Mouse (Mus musculus) MEL (cell line): ENCODE data around the gene Tex2. TPM values are rescaled to one million over a fixed set of nuclear protein-coding genes. Genes with fewer than 3 reads are reported as not detected.

ENCODE experiments used
- DNase-seq: peaks from one replicate; pipeline ENCODE4 v3.0.0; 2011; ENCODE audit warnings: low read depth, low spot score
- H3K27ac ChIP-seq: 2 replicates; pipeline ENCODE4 v1.5.1; 2012; ENCODE audit warnings: low read depth, mild to moderate bottlenecking, control low read depth, low read length, moderate library complexity; ENCODE audit not compliant: control insufficient read depth
- H3K27me3 ChIP-seq, 2 experiments: fragments of 150-350 bp in 1 of 2; sonication (generic) in 1 of 2; 2 replicates each; pipeline ENCODE4 v1.6.1; 2012; ENCODE audit warnings: low read length in 2 of 2, mild to moderate bottlenecking in 2 of 2, improper control_type of control experiment in 1 of 2, moderate library complexity in 1 of 2; ENCODE audit not compliant: insufficient read depth in 2 of 2, control insufficient read depth in 1 of 2
- H3K36me3 ChIP-seq, 2 experiments: 2 replicates each; pipeline ENCODE4 v1.6.1; 2012 to 2014; ENCODE audit warnings: low read length in 2 of 2, improper control_type of control experiment in 1 of 2, inconsistent platforms in 1 of 2, mild to moderate bottlenecking in 1 of 2; ENCODE audit not compliant: insufficient read depth in 2 of 2, control insufficient read depth in 1 of 2
- H3K4me1 ChIP-seq, 2 experiments: fragments of 150-350 bp in 1 of 2; sonication (generic) in 1 of 2; 2 replicates each; pipeline ENCODE4 v1.6.1; 2012; ENCODE audit warnings: low read length in 2 of 2, improper control_type of control experiment in 1 of 2, mild to moderate bottlenecking in 1 of 2; ENCODE audit not compliant: insufficient read depth in 2 of 2, control insufficient read depth in 1 of 2
- H3K4me3 ChIP-seq, 2 experiments: fragments of 150-350 bp in 1 of 2; sonication (generic) in 1 of 2; 2 replicates each; pipeline ENCODE4 v1.5.1; 2012; ENCODE audit warnings: low read depth in 2 of 2, low read length in 2 of 2, mild to moderate bottlenecking in 2 of 2, moderate library complexity in 2 of 2, control low read depth in 1 of 2, improper control_type of control experiment in 1 of 2; ENCODE audit not compliant: control insufficient read depth in 1 of 2, insufficient read depth in 1 of 2
- H3K79me2 ChIP-seq: 2 replicates; pipeline ENCODE4 v1.6.1; 2012; ENCODE audit warnings: mild to moderate bottlenecking, low read length, moderate library complexity; ENCODE audit not compliant: control insufficient read depth, poor library complexity, insufficient read depth
- H3K9ac ChIP-seq: 2 replicates; pipeline ENCODE4 v1.6.1; 2012; ENCODE audit warnings: low read depth, mild to moderate bottlenecking, control low read depth, low read length, moderate library complexity; ENCODE audit not compliant: control insufficient read depth, poor library complexity, severe bottlenecking
- H3K9me3 ChIP-seq: fragments of 150-350 bp; sonication (generic); replicated peaks from 2 replicates; pipeline ENCODE4 v1.6.1; 2012; ENCODE audit warnings: mild to moderate bottlenecking, low read length, improper control_type of control experiment, moderate library complexity; ENCODE audit not compliant: insufficient read depth
- CHD2 ChIP-seq: IDR thresholded peaks from 2 replicates; pipeline ENCODE4 v1.6.1; 2011; ENCODE audit warnings: low read length, improper control_type of control experiment
- ELF1 ChIP-seq: IDR thresholded peaks from 2 replicates; pipeline ENCODE4 v1.6.1; 2014; ENCODE audit warnings: low read depth, mild to moderate bottlenecking, inconsistent platforms, low read length, improper control_type of control experiment, moderate library complexity
- EP300 ChIP-seq, 2 experiments: IDR thresholded peaks; 2 replicates each; pipeline ENCODE4 v1.6.1; 2011; ENCODE audit warnings: improper control_type of control experiment in 2 of 2, low read length in 2 of 2, low read depth in 1 of 2, mild to moderate bottlenecking in 1 of 2
- ETS1 ChIP-seq: IDR thresholded peaks from 2 replicates; pipeline ENCODE4 v1.6.1; 2012; ENCODE audit warnings: low read depth, mild to moderate bottlenecking, inconsistent platforms, low read length, improper control_type of control experiment, moderate library complexity
- GATA1 ChIP-seq: IDR thresholded peaks from 2 replicates; pipeline ENCODE4 v1.6.1; 2011; ENCODE audit warnings: low read depth, low read length, improper control_type of control experiment
- HCFC1 ChIP-seq: IDR thresholded peaks from 2 replicates; pipeline ENCODE4 v1.6.1; 2012; ENCODE audit warnings: low read depth, mild to moderate bottlenecking, inconsistent platforms, low read length, improper control_type of control experiment, moderate library complexity
- JUND ChIP-seq: IDR thresholded peaks from 2 replicates; pipeline ENCODE4 v1.6.1; 2011; ENCODE audit warnings: low read depth, mild to moderate bottlenecking, improper control_type of control experiment, low read length
- KAT2A ChIP-seq: conservative IDR thresholded peaks from 2 replicates; pipeline ENCODE4 v1.6.1; 2012; ENCODE audit warnings: low read depth, low read length, improper control_type of control experiment, inconsistent platforms
- MAFK ChIP-seq: IDR thresholded peaks from 2 replicates; pipeline ENCODE4 v1.6.1; 2011; ENCODE audit warnings: low read depth, mild to moderate bottlenecking, low read length, improper control_type of control experiment, borderline replicate concordance
- MAZ ChIP-seq: IDR thresholded peaks from 2 replicates; pipeline ENCODE4 v1.6.1; 2012; ENCODE audit warnings: low read depth, mild to moderate bottlenecking, inconsistent platforms, low read length, improper control_type of control experiment
- MEF2A ChIP-seq: IDR thresholded peaks from 2 replicates; pipeline ENCODE4 v1.6.1; 2014; ENCODE audit warnings: low read depth, mild to moderate bottlenecking, inconsistent platforms, low read length, improper control_type of control experiment; ENCODE audit not compliant: poor library complexity, insufficient replicate concordance, severe bottlenecking; ENCODE audit errors: extremely low read depth
- MXI1 ChIP-seq: IDR thresholded peaks from 2 replicates; pipeline ENCODE4 v1.6.1; 2011; ENCODE audit warnings: mild to moderate bottlenecking, low read depth, low read length, improper control_type of control experiment
- MYB ChIP-seq: IDR thresholded peaks from 2 replicates; pipeline ENCODE4 v1.6.1; 2011; ENCODE audit warnings: mild to moderate bottlenecking, low read depth, low read length, improper control_type of control experiment
- MYC ChIP-seq: IDR thresholded peaks from 2 replicates; pipeline ENCODE4 v1.6.1; 2011; ENCODE audit warnings: low read depth, mild to moderate bottlenecking, low read length, improper control_type of control experiment, moderate library complexity
- POLR2A ChIP-seq, 2 experiments: IDR thresholded peaks; 2 replicates each; pipeline ENCODE4 v1.6.1; 2011 to 2012; ENCODE audit warnings: low read length in 2 of 2, mild to moderate bottlenecking in 2 of 2, control low read depth in 1 of 2, improper control_type of control experiment in 1 of 2, low read depth in 1 of 2, moderate library complexity in 1 of 2; ENCODE audit not compliant: control insufficient read depth in 1 of 2, insufficient read depth in 1 of 2, poor library complexity in 1 of 2
- POLR2AphosphoS5 ChIP-seq: IDR thresholded peaks from 2 replicates; pipeline ENCODE4 v1.6.1; 2012; ENCODE audit warnings: low read depth, borderline replicate concordance, mild to moderate bottlenecking, inconsistent platforms, low read length, moderate library complexity, mixed read lengths
- RAD21 ChIP-seq: IDR thresholded peaks from 2 replicates; pipeline ENCODE4 v1.6.1; 2011; ENCODE audit warnings: mild to moderate bottlenecking, low read depth, low read length, improper control_type of control experiment
- RCOR1 ChIP-seq: IDR thresholded peaks from 2 replicates; pipeline ENCODE4 v1.6.1; 2012; ENCODE audit warnings: low read depth, mild to moderate bottlenecking, inconsistent platforms, low read length, improper control_type of control experiment
- SIN3A ChIP-seq: IDR thresholded peaks from 2 replicates; pipeline ENCODE4 v1.6.1; 2012; ENCODE audit warnings: low read length, improper control_type of control experiment, inconsistent platforms
- TAL1 ChIP-seq: IDR thresholded peaks from 2 replicates; pipeline ENCODE4 v1.6.1; 2012; ENCODE audit warnings: mild to moderate bottlenecking, inconsistent platforms, low read length, moderate library complexity, mixed read lengths
- TCF12 ChIP-seq: IDR thresholded peaks from 2 replicates; pipeline ENCODE4 v1.6.1; 2014; ENCODE audit warnings: low read depth, mild to moderate bottlenecking, inconsistent platforms, low read length, improper control_type of control experiment, moderate library complexity
- ZKSCAN1 ChIP-seq: IDR thresholded peaks from 2 replicates; pipeline ENCODE4 v1.6.1; 2012; ENCODE audit warnings: low read depth, mild to moderate bottlenecking, inconsistent platforms, low read length, improper control_type of control experiment, moderate library complexity
- ZNF384 ChIP-seq: IDR thresholded peaks from 2 replicates; pipeline ENCODE4 v1.6.1; 2012; ENCODE audit warnings: low read depth, mild to moderate bottlenecking, inconsistent platforms, low read length, improper control_type of control experiment
- polyA plus RNA-seq, 2 experiments: library from polyadenylated mRNA; stranded (reverse) in 1 of 2; unstranded in 1 of 2; fragments of >175 nt in 1 of 2; fragments of >200 nt in 1 of 2; gene quantifications; 2 replicates each; pipeline versions ENCODE4 v1.2.1 to v1.2.4; 2012; ENCODE audit warnings: low replicate concordance in 2 of 2, low read depth in 1 of 2; ENCODE audit not compliant: insufficient read length in 2 of 2, insufficient read depth in 1 of 2, missing spikeins in 1 of 2
- total RNA-seq: library from RNA; depleted of rRNA; stranded (reverse); fragments of 300-350 nt; gene quantifications from 2 replicates; pipeline ENCODE4 v1.2.3, GENCODE M21; 2012

The Tex2 gene
- total and polyA plus RNA-seq, 3 experiments = 13.7 to 24.8 TPM; not detected in 1

GRCm38 (mm10) chr11:106460671-106461070 lies 152.6 kb downstream of the Tex2 start:
- Histone ChIP-seq H3K79me2 (peaks cover 2% of the 10 kb centered on the region; the same call in 1 of the 2 replicates), H3K9me3 (no peaks in the 10 kb centered on the region), H3K4me3 (no peak overlapping the region), H3K9ac (no peak overlapping the region), H3K27me3 (no peaks in the 10 kb centered on the region), H3K4me1 (peaks cover 21 to 32% of the 10 kb centered on the region in 2 experiments), H3K36me3 (peaks cover 0 to 46% of the 10 kb centered on the region in 2 experiments; a peak in 2 of 4 replicates), H3K27ac (no peak overlapping the region)
- DNase-seq = peak; percentile 50
- TF ChIP-seq GATA1 (peak; percentile 60), CHD2 (no peak), RCOR1 (peak; percentile 94), TCF12 (peak; percentile 62; the same call in 1 of the 2 replicates), RAD21 (no peak), MYC (no peak), TAL1 (peak; percentile 52), POLR2A (IDR thresholded peaks at IDR 0.05; ENCODE audit: control insufficient read depth in 1 of 2, insufficient read depth in 1 of 2, low read depth in 1 of 2, low read length in 2 of 2, poor library complexity in 1 of 2) (no peak), EP300 (IDR thresholded peaks at IDR 0.05; ENCODE audit: low read depth in 1 of 2, low read length in 2 of 2) (peak in 1 of 2 experiments; percentile 47; a peak in 1 of 4 replicates), ETS1 (0 out of 2 replicates have a peak, but pooled peaks have one; percentile 18)

GRCm38 (mm10) chr11:106458540-106458939 lies 154.7 kb downstream of the Tex2 start:
- peaks cover 17 to 24% of the 10 kb centered on the region in 2 experiments for H3K4me1 ChIP-seq
- no peak overlapping the region for H3K4me3 ChIP-seq
- no peaks in the 10 kb centered on the region for H3K27me3 ChIP-seq
- no peaks in the 10 kb centered on the region for H3K9me3 ChIP-seq
- peak overlapping the region; percentile 73 for H3K27ac ChIP-seq
- peaks cover 2 to 38% of the 10 kb centered on the region in 2 experiments; a peak in 3 of 4 replicates for H3K36me3 ChIP-seq
- peak; percentile 30; the same call in 1 of the 2 replicates for TF ChIP-seq HCFC1
- peak; percentile 99 for TF ChIP-seq MEF2A
- TF ChIP-seq MAFK = peak; percentile 45; the same call in 1 of the 2 replicates
- TF ChIP-seq MYC = peak; percentile 73; the same call in 1 of the 2 replicates
- 0 out of 2 replicates have a peak, but pooled peaks have one; percentile 58 for TF ChIP-seq MAZ
- no peak for TF ChIP-seq RAD21
- peak; percentile 86 for TF ChIP-seq GATA1
- peak; percentile 85 to 89 for TF ChIP-seq EP300 (IDR thresholded peaks at IDR 0.05; ENCODE audit: low read depth in 1 of 2, low read length in 2 of 2)
- TF ChIP-seq ZKSCAN1 = no peak
- 0 out of 2 replicates have a peak, but pooled peaks have one; percentile 21 for TF ChIP-seq TAL1
- TF ChIP-seq POLR2AphosphoS5 = no peak
- TF ChIP-seq ETS1 = peak; percentile 92
- no peak for TF ChIP-seq JUND
- peak; percentile 23; the same call in 1 of the 2 replicates for TF ChIP-seq ELF1
- TF ChIP-seq SIN3A = peak; percentile 83
- no peak for TF ChIP-seq CHD2
- TF ChIP-seq RCOR1 = peak; percentile 96
- peak; percentile 37; the same call in 1 of the 2 replicates for TF ChIP-seq MXI1
- no peak for TF ChIP-seq POLR2A (IDR thresholded peaks at IDR 0.05; ENCODE audit: control insufficient read depth in 1 of 2, insufficient read depth in 1 of 2, low read depth in 1 of 2, low read length in 2 of 2, poor library complexity in 1 of 2)
- TF ChIP-seq ZNF384 = peak; percentile 35; the same call in 1 of the 2 replicates
- peak; percentile 86 for TF ChIP-seq TCF12
- TF ChIP-seq KAT2A = no peak; the same call in 1 of the 2 replicates
- TF ChIP-seq MYB = peak; percentile 71; the same call in 1 of the 2 replicates
- peak overlapping the region; percentile 12 for H3K9ac ChIP-seq
- peak; percentile 84 for DNase-seq
- H3K79me2 ChIP-seq = peaks cover 2% of the 10 kb centered on the region; the same call in 1 of the 2 replicates
